Mouse (Mus musculus): ENCODE data around the gene Hipk1. TPM values are rescaled to one million over a fixed set of nuclear protein-coding genes. Genes with fewer than 3 reads are reported as not detected.

The Hipk1 gene
- polyA plus RNA-seq, 1 experiment from 2014 or later = 9.5 TPM

Other genes starting within 250 kb of the Hipk1 start
- 0.34 and 0.51 TPM in 2 replicates for gene Syt6, start 216.3 kb downstream of the Hipk1 start, polyA plus RNA-seq (2016; fragmentation: Nextera tagmentation; extraction: Ambion mirVana)
- 0.14 and 0.15 TPM in 2 replicates for gene Atg4a-ps, start 145.5 kb downstream of the Hipk1 start, polyA plus RNA-seq (2016; fragmentation: Nextera tagmentation; extraction: Ambion mirVana)
- gene Olfml3, start 53.6 kb downstream of the Hipk1 start, polyA plus RNA-seq (2016; fragmentation: Nextera tagmentation; extraction: Ambion mirVana) = 14.1 and 15.4 TPM in 2 replicates
- gene Gm10964, start 52.2 kb downstream of the Hipk1 start, polyA plus RNA-seq (2016; fragmentation: Nextera tagmentation; extraction: Ambion mirVana) = not detected in 2 replicates
- 25.7 and 25.8 TPM in 2 replicates for gene Dclre1b, start 17.9 kb upstream of the Hipk1 start, polyA plus RNA-seq (2016; fragmentation: Nextera tagmentation; extraction: Ambion mirVana)
- 20.3 and 20.8 TPM in 2 replicates for gene Ap4b1, start 18.0 kb upstream of the Hipk1 start, polyA plus RNA-seq (2016; fragmentation: Nextera tagmentation; extraction: Ambion mirVana)
- not detected in 2 replicates for gene Gm43064, start 18.0 kb upstream of the Hipk1 start, polyA plus RNA-seq (2016; fragmentation: Nextera tagmentation; extraction: Ambion mirVana)
- 0.13 and 1.4 TPM in 2 replicates for gene Bcl2l15, start 41.0 kb upstream of the Hipk1 start, polyA plus RNA-seq (2016; fragmentation: Nextera tagmentation; extraction: Ambion mirVana)
- gene Ptpn22, start 68.2 kb upstream of the Hipk1 start, polyA plus RNA-seq (2016; fragmentation: Nextera tagmentation; extraction: Ambion mirVana) = 0.19 and 0.78 TPM in 2 replicates
- 6.2 and 9.1 TPM in 2 replicates for gene Rsbn1, start 122.6 kb upstream of the Hipk1 start, polyA plus RNA-seq (2016; fragmentation: Nextera tagmentation; extraction: Ambion mirVana)
- 16.3 and 25.4 TPM in 2 replicates for gene Phtf1, start 176.5 kb upstream of the Hipk1 start, polyA plus RNA-seq (2016; fragmentation: Nextera tagmentation; extraction: Ambion mirVana)